Mouse (Mus musculus) CH12.LX (cell line): Measurements from ENCODE around the gene Slc38a9. TPM values are rescaled to one million over a fixed set of nuclear protein-coding genes. Genes with fewer than 3 reads are reported as not detected.

Experiments used
- DNase-seq: peaks from one replicate; pipeline ENCODE4 v3.0.0-alpha.2; 2013; ENCODE audit errors: extremely low read depth
- H3K27ac ChIP-seq: 2 replicates; pipeline ENCODE4 v1.5.1; 2012; ENCODE audit warnings: low read depth, mild to moderate bottlenecking, control low read depth, moderate library complexity; ENCODE audit not compliant: insufficient read depth
- H3K27me3 ChIP-seq: replicated peaks from 2 replicates; pipeline ENCODE3; 2012; ENCODE audit warnings: inconsistent platforms
- H3K36me3 ChIP-seq, 2 experiments: replicated peaks in 1 of 2; 2 replicates each; pipeline versions ENCODE3 to v1.6.1; 2012; ENCODE audit warnings: inconsistent platforms in 1 of 2, low read length in 1 of 2, mild to moderate bottlenecking in 1 of 2, mixed read lengths in 1 of 2, moderate library complexity in 1 of 2; ENCODE audit not compliant: control insufficient read depth in 1 of 2, insufficient read depth in 1 of 2
- H3K4me1 ChIP-seq, 2 experiments: 2 replicates each; pipeline ENCODE4 v1.6.1; 2012; ENCODE audit warnings: inconsistent platforms in 1 of 2, moderate library complexity in 1 of 2; ENCODE audit not compliant: insufficient read depth in 2 of 2, control insufficient read depth in 1 of 2
- H3K4me2 ChIP-seq: 2 replicates; pipeline ENCODE4 v1.6.1; 2012; ENCODE audit warnings: low read depth, mild to moderate bottlenecking, control low read depth; ENCODE audit not compliant: poor library complexity, insufficient read depth, severe bottlenecking
- H3K4me3 ChIP-seq, 3 experiments: fragments of 150-350 bp in 1 of 3; sonication (generic) in 1 of 3; replicated peaks in 1 of 3; 2 replicates each; pipeline versions ENCODE3 to v1.5.1; 2011 to 2012; ENCODE audit warnings: low read depth in 2 of 3, low read length in 2 of 3, mild to moderate bottlenecking in 2 of 3, moderate library complexity in 2 of 3, control low read depth in 1 of 3, improper control_type of control experiment in 1 of 3, inconsistent platforms in 1 of 3, mixed read lengths in 1 of 3; ENCODE audit not compliant: poor library complexity in 1 of 3
- H3K79me2 ChIP-seq: replicated peaks from 2 replicates; pipeline ENCODE4 v1.6.1; 2012; ENCODE audit warnings: mild to moderate bottlenecking, moderate library complexity; ENCODE audit not compliant: control insufficient read depth, poor library complexity, insufficient read depth, severe bottlenecking; ENCODE audit errors: extremely low read depth
- H3K9ac ChIP-seq: 2 replicates; pipeline ENCODE4 v1.6.1; 2012; ENCODE audit warnings: low read depth, mild to moderate bottlenecking, control low read depth, moderate library complexity; ENCODE audit not compliant: insufficient read depth
- H3K9me3 ChIP-seq: replicated peaks from 2 replicates; pipeline ENCODE3; 2012; ENCODE audit warnings: low read length, inconsistent platforms, mixed read lengths
- BHLHE40 ChIP-seq: IDR thresholded peaks from 2 replicates; pipeline ENCODE4 v1.6.1; 2011; ENCODE audit warnings: mild to moderate bottlenecking, low read depth, low read length, improper control_type of control experiment
- E2F4 ChIP-seq: IDR thresholded peaks from 2 replicates; pipeline ENCODE4 v1.6.1; 2011; ENCODE audit warnings: low read depth, low read length, improper control_type of control experiment; ENCODE audit not compliant: insufficient replicate concordance
- EP300 ChIP-seq: IDR thresholded peaks from 2 replicates; pipeline ENCODE4 v1.6.1; 2011; ENCODE audit warnings: low read length, improper control_type of control experiment
- HCFC1 ChIP-seq: IDR thresholded peaks from 2 replicates; pipeline ENCODE4 v1.6.1; 2012; ENCODE audit warnings: low read depth, mild to moderate bottlenecking, inconsistent platforms, low read length, improper control_type of control experiment
- IRF4 ChIP-seq: IDR thresholded peaks from 2 replicates; pipeline ENCODE4 v1.6.1; 2014; ENCODE audit warnings: low read depth, mild to moderate bottlenecking, inconsistent platforms, low read length, improper control_type of control experiment
- JUND ChIP-seq: conservative IDR thresholded peaks from 2 replicates; pipeline ENCODE4 v1.6.1; 2011; ENCODE audit warnings: low read depth, low read length, improper control_type of control experiment
- MAZ ChIP-seq: IDR thresholded peaks from 2 replicates; pipeline ENCODE4 v1.6.1; 2012; ENCODE audit warnings: low read depth, mild to moderate bottlenecking, inconsistent platforms, low read length, improper control_type of control experiment, moderate library complexity
- MEF2A ChIP-seq: IDR thresholded peaks from 2 replicates; pipeline ENCODE4 v1.6.1; 2014; ENCODE audit warnings: low read depth, mild to moderate bottlenecking, inconsistent platforms, low read length, improper control_type of control experiment, borderline replicate concordance
- MXI1 ChIP-seq: IDR thresholded peaks from 2 replicates; pipeline ENCODE4 v1.6.1; 2011; ENCODE audit warnings: mild to moderate bottlenecking, low read depth, low read length, improper control_type of control experiment
- NELFE ChIP-seq: IDR thresholded peaks from 2 replicates; pipeline ENCODE4 v1.6.1; 2011; ENCODE audit warnings: low read depth, low read length, improper control_type of control experiment
- NRF1 ChIP-seq: IDR thresholded peaks from 2 replicates; pipeline ENCODE4 v1.6.1; 2014; ENCODE audit warnings: low read depth, mild to moderate bottlenecking, inconsistent platforms, low read length, improper control_type of control experiment, moderate library complexity
- POLR2AphosphoS2 ChIP-seq: IDR thresholded peaks from 2 replicates; pipeline ENCODE4 v1.6.1; 2011; ENCODE audit warnings: low read depth, low read length, improper control_type of control experiment
- RAD21 ChIP-seq: IDR thresholded peaks from 2 replicates; pipeline ENCODE4 v1.6.1; 2011; ENCODE audit warnings: low read depth, mild to moderate bottlenecking, low read length, improper control_type of control experiment, moderate library complexity
- SIN3A ChIP-seq: IDR thresholded peaks from 2 replicates; pipeline ENCODE4 v1.6.1; 2012; ENCODE audit warnings: low read length, improper control_type of control experiment, inconsistent platforms
- TBP ChIP-seq: conservative IDR thresholded peaks from 2 replicates; pipeline ENCODE4 v1.6.1; 2011; ENCODE audit warnings: low read depth, low read length, improper control_type of control experiment
- TCF12 ChIP-seq: IDR thresholded peaks from 2 replicates; pipeline ENCODE4 v1.6.1; 2014; ENCODE audit warnings: low read depth, mild to moderate bottlenecking, inconsistent platforms, low read length, improper control_type of control experiment
- UBTF ChIP-seq: IDR thresholded peaks from 2 replicates; pipeline ENCODE4 v1.6.1; 2012; ENCODE audit warnings: low read depth, mild to moderate bottlenecking, inconsistent platforms, low read length, improper control_type of control experiment, moderate library complexity
- USF1 ChIP-seq: IDR thresholded peaks from 2 replicates; pipeline ENCODE4 v1.6.1; 2014; ENCODE audit warnings: low read depth, mild to moderate bottlenecking, inconsistent platforms, low read length, improper control_type of control experiment
- ZKSCAN1 ChIP-seq: IDR thresholded peaks from 2 replicates; pipeline ENCODE4 v1.6.1; 2012; ENCODE audit warnings: low read depth, inconsistent platforms, low read length, improper control_type of control experiment, borderline replicate concordance
- ZMIZ1 ChIP-seq: IDR thresholded peaks from 2 replicates; pipeline ENCODE4 v1.6.1; 2012; ENCODE audit warnings: low read depth, mild to moderate bottlenecking, inconsistent platforms, low read length, improper control_type of control experiment
- dilution Hi-C: fragments of 300-500 bp; cut with MboI; formaldehyde crosslinking; loops from 2 replicates; pipeline ENCODE4 v1.14.3; 2020; ENCODE audit warnings: low sequenced_read_pairs; ENCODE audit not compliant: extremely low pct_unique_long_range_greater_than_20kb, extremely low pct_ligation_motif_present
- in situ Hi-C: fragments of 300-500 bp; cut with MboI; formaldehyde crosslinking; loops from 3 replicates; pipeline ENCODE4 v1.14.3; 2019; ENCODE audit warnings: low sequenced_read_pairs, low pct_ligation_motif_present, low pct_unique_long_range_greater_than_20kb, mixed read lengths
- polyA plus RNA-seq: library from polyadenylated mRNA; unstranded; fragments of >175 nt; gene quantifications from 2 replicates; pipeline ENCODE4 v1.2.1, GENCODE M21; 2012; ENCODE audit warnings: low read depth; ENCODE audit not compliant: insufficient read length
- total RNA-seq, 2 experiments: library from RNA; depleted of rRNA; stranded (reverse); fragments of 300-350 nt in 1 of 2; fragments of >200 nt in 1 of 2; gene quantifications; 2 replicates each; pipeline ENCODE4 v1.2.3; 2012 to 2014

Gene Slc38a9
- total and polyA plus RNA-seq, 3 experiments, result 7.8 to 10.4 (median 10.0) TPM

DNA sequence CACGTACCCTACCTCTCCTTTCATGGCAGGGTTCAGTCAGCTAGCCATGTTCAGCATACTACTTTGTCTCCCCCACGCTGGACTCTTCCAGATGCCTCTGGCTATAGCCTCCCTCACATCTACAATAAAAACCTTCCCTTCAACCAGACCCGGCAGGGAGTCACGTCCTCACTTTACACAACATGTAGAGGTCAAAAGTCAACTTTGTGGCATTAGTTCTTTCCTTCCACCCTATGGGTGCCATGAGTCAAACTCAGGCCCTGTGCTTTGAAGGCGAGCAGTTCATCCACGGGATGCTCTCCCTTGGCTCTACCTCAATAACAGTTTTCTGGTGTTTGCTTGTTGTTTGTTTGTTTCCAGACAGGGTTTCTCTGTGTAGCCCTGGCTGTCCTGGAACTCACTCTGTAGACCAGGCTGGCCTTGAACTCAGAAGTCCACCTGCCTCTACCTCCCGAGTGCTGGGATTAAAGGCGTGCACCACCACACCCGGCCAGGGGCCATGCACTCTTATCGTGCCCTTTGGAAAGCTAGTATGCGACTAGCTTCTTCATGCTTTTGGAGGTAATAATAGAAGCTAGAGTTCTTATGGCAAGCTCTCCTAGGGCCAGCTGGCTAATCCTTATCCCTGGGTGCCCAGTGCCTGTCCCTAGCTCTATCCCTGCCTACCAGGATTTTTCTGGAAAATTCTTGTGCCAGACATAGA is 88.4 kb downstream of the Slc38a9 start:
- no peaks in the 10 kb centered on the region for H3K9me3 ChIP-seq
- H3K27me3 ChIP-seq, result no peaks in the 10 kb centered on the region
- H3K9ac ChIP-seq, result no peak overlapping the region
- H3K79me2 ChIP-seq, result no peaks in the 10 kb centered on the region
- no peak for DNase-seq
- dilution Hi-C loops, result no loop called here
- H3K36me3 ChIP-seq, result no peaks in the 10 kb centered on the region
- H3K27ac ChIP-seq, result no peak overlapping the region
- in situ Hi-C loops, result no loop called here
- TF ChIP-seq RAD21 (no peak), MXI1 (no peak), TCF12 (no peak), IRF4 (no peak), NRF1 (no peak), E2F4 (no peak), BHLHE40 (no peak)
- TF ChIP-seq, all 38 proteins: peak for 0
- Histone ChIP-seq H3K4me2 (no peak overlapping the region), H3K4me3 (no peak overlapping the region), H3K4me1 (peaks cover 4 to 48% of the 10 kb centered on the region in 2 experiments; a peak in 2 of 4 replicates)

DNA sequence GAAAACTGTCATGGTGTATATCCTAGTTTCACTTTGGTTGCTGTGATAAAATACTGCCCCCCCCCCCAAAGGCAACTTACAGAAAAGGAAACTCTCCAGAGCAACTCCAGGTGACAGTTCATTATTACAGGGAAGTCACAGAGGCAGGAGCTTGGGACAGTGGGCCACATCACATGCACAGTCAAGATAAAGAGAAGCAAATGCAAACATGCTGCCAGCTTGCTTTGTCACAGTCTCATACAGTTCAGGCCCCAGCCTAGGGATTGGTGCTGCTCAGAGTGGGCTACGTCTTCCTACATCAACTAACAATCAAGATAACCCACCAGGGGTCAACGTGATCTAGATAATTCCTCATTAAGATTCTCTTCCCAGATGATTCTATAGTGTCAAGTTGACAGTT is 89.3 kb downstream of the Slc38a9 start:
- H3K9me3 ChIP-seq, result no peaks in the 10 kb centered on the region
- H3K27me3 ChIP-seq, result no peaks in the 10 kb centered on the region
- no peaks in the 10 kb centered on the region for H3K79me2 ChIP-seq
- DNase-seq, result no peak
- no peak overlapping the region for H3K27ac ChIP-seq
- H3K4me3 ChIP-seq, result no peak overlapping the region
- peaks cover 0 to 47% of the 10 kb centered on the region in 2 experiments; a peak in 2 of 4 replicates for H3K4me1 ChIP-seq
- dilution Hi-C loops, result no loop called here
- no peak overlapping the region for H3K9ac ChIP-seq
- TF ChIP-seq ZMIZ1, result no peak
- no peak for TF ChIP-seq POLR2AphosphoS2
- no peak for TF ChIP-seq EP300
- TF ChIP-seq MAZ, result no peak
- no peak for TF ChIP-seq TBP
- no peak for TF ChIP-seq NELFE
- TF ChIP-seq ZKSCAN1, result no peak
- no peak for TF ChIP-seq HCFC1
- TF ChIP-seq BHLHE40, result no peak
- TF ChIP-seq NRF1, result no peak
- TF ChIP-seq JUND, result no peak
- no peak for TF ChIP-seq SIN3A
- TF ChIP-seq MEF2A, result no peak
- TF ChIP-seq RAD21, result no peak
- TF ChIP-seq USF1, result no peak
- TF ChIP-seq UBTF, result no peak
- TF ChIP-seq, all 38 proteins: peak for 0
- Histone ChIP-seq H3K4me2 (no peak overlapping the region), H3K36me3 (no peaks in the 10 kb centered on the region)
- in situ Hi-C loops, result no loop called here
